Mouse (Mus musculus): ENCODE results near the gene Cdkl4. TPM values are rescaled to one million over a fixed set of nuclear protein-coding genes. Genes with fewer than 3 reads are reported as not detected.
"Not testable (repeated sequence)": the region's sequence is repeated elsewhere in the genome, so short reads cannot be mapped to it uniquely, and the experiment has no call there.

Gene Cdkl4
- polyA plus RNA-seq, 1 experiment from 2014 or later = 1.5 TPM

DNA sequence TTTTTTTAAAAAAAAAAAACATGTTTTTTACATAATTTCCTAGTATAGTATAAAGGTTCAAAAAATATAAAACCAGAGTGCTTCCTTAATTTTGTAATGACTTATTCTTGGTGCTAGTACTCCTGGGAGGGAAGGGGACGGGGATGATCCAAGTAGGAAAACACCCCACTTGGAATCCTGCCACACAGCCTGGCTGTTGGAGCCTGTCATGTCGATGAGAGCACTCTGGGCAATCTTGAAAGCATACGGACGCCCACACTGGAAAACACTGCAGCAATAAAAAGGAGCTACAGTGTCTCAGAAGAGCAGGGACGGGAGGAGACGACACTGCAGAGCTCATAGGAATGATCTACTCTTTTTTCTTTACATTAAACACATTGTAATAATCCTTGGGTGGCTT lies 42.0 kb downstream of the Cdkl4 start:
- no peak overlapping the region for H3K4me3 ChIP-seq
- H3K4me1 ChIP-seq = no peaks in the 10 kb centered on the region
- H3K9ac ChIP-seq = no peak overlapping the region
- no peaks in the 10 kb centered on the region for H3K9me3 ChIP-seq (replicated peaks)
- H3K36me3 ChIP-seq (ENCODE audit: poor library complexity, severe bottlenecking) = no peaks in the 10 kb centered on the region
- no peak overlapping the region for H3K4me2 ChIP-seq
- WGBS = 75% methylated on average over 6 of the region's 6 CpGs
- no peak overlapping the region for H3K27ac ChIP-seq
- no peaks in the 10 kb centered on the region for H3K27me3 ChIP-seq
- no peak for ATAC-seq

GRCm38 (mm10) chr17:80531351-80531750 lies 46.3 kb downstream of the Cdkl4 start:
- H3K9ac ChIP-seq; H3K9me3 ChIP-seq (replicated peaks); H3K4me2 ChIP-seq; H3K36me3 ChIP-seq (ENCODE audit: poor library complexity, severe bottlenecking); H3K27ac ChIP-seq; ATAC-seq; H3K4me3 ChIP-seq; H3K27me3 ChIP-seq; H3K4me1 ChIP-seq: not testable (repeated sequence)
- 71% methylated on average over 2 of the region's 2 CpGs for WGBS

- Histone ChIP-seq H3K27me3 (no peaks in the 10 kb centered on the region), H3K4me1 (no peaks in the 10 kb centered on the region), H3K9me3 (replicated peaks) (no peaks in the 10 kb centered on the region), H3K9ac (no peak overlapping the region), H3K4me3 (no peak overlapping the region), H3K36me3 (ENCODE audit: poor library complexity, severe bottlenecking) (no peaks in the 10 kb centered on the region), H3K4me2 (no peak overlapping the region), H3K27ac (no peak overlapping the region)
- no peak for ATAC-seq
- 84% methylated on average over 3 of the region's 3 CpGs for WGBS
Measured at GRCm38 (mm10) chr17:80523231-80523630, 54.4 kb downstream of the Cdkl4 start.

DNA sequence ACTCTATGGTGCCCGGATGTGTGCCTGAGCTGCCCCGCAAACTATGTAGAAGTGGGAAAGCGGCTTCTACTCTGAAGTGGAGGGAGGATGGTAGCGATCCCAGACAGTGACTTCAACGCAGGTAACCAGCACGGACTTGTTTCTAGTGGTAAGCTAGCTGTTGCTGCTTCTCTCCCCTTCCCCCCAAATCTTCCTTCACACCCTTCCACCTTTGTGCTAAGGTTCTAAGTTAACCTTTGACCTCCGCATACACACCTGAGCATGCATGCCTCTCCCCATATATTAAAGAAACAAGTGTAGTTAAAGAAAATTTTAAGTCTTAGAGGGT lies 55.4 kb downstream of the Cdkl4 start:
- Histone ChIP-seq H3K36me3 (ENCODE audit: poor library complexity, severe bottlenecking) (no peaks in the 10 kb centered on the region), H3K4me3 (no peak overlapping the region), H3K9ac (no peak overlapping the region), H3K9me3 (replicated peaks) (no peaks in the 10 kb centered on the region), H3K27ac (no peak overlapping the region), H3K4me1 (no peaks in the 10 kb centered on the region), H3K4me2 (no peak overlapping the region), H3K27me3 (no peaks in the 10 kb centered on the region)
- no peak for ATAC-seq
- WGBS = 30% methylated on average over 7 of the region's 7 CpGs

- no peak overlapping the region for H3K4me3 ChIP-seq
- no peak for ATAC-seq
- H3K4me2 ChIP-seq = no peak overlapping the region
- H3K36me3 ChIP-seq (ENCODE audit: poor library complexity, severe bottlenecking) = no peaks in the 10 kb centered on the region
- WGBS = 7% methylated on average over 4 of the region's 4 CpGs
- H3K27ac ChIP-seq = no peak overlapping the region
- no peak overlapping the region for H3K9ac ChIP-seq
- H3K9me3 ChIP-seq (replicated peaks) = no peaks in the 10 kb centered on the region
- H3K27me3 ChIP-seq = no peaks in the 10 kb centered on the region
- no peaks in the 10 kb centered on the region for H3K4me1 ChIP-seq
Measured at GRCm38 (mm10) chr17:80521521-80522228, 55.9 kb downstream of the Cdkl4 start.

- Histone ChIP-seq H3K4me2 (no peak overlapping the region), H3K4me3 (no peak overlapping the region)
- 80% methylated on average over 8 of the region's 8 CpGs for WGBS
Measured at GRCm38 (mm10) chr17:80520537-80520936, 57.1 kb downstream of the Cdkl4 start.

DNA sequence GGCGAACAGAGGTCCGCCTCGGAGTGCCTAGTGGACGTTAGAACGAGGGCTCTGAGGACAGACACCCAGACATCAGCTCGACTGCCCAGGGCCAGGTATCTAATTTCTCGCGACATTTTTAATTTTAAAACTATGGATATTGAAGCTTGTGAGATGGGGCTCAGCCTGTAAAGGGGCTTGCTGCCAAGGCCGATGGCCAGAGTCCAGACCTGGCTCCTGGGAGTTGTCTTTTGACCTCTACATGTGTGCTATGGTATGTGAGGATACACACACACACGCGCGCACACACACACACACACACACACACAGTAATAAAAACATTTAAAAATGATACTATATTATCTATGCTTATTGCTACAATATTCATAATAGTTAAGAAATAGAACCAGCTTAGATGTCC lies 58.8 kb downstream of the Cdkl4 start:
- WGBS = 95% methylated on average over 12 of the region's 12 CpGs
- no peak overlapping the region for H3K9ac ChIP-seq
- ATAC-seq = no peak

More at GRCm38 (mm10) chr17:80520537-80520936, 57.1 kb downstream of the Cdkl4 start:
- Histone ChIP-seq H3K36me3 (ENCODE audit: poor library complexity, severe bottlenecking) (no peaks in the 10 kb centered on the region), H3K27ac (no peak overlapping the region), H3K27me3 (no peaks in the 10 kb centered on the region), H3K9ac (no peak overlapping the region), H3K4me1 (no peaks in the 10 kb centered on the region), H3K9me3 (replicated peaks) (no peaks in the 10 kb centered on the region)
- ATAC-seq = no peak

DNA sequence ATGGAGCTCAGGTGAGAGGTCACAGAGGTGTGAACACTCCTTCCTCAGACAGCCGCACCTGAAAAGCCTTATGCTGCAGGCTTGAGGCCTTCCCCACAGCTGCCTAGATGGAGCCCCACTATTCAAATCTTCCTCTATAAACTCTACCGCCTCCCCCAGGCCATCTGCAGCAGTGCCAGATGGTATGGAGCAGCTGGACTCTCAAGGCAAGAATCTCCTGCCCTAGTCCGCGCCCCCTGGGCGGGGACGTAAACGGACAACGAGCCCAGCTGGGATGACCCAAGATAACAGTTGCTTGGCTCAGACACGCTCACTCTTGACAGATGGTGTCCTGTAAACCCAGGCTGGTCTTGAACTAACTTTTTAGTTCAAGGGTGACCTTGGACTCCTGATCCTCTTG lies 60.4 kb downstream of the Cdkl4 start:
- H3K4me1 ChIP-seq = no peaks in the 10 kb centered on the region
- H3K27me3 ChIP-seq = no peaks in the 10 kb centered on the region
- H3K27ac ChIP-seq = no peak overlapping the region
- H3K9me3 ChIP-seq (replicated peaks) = no peaks in the 10 kb centered on the region
- H3K36me3 ChIP-seq (ENCODE audit: poor library complexity, severe bottlenecking) = no peaks in the 10 kb centered on the region
- 86% methylated on average over 9 of the region's 9 CpGs for WGBS
- H3K4me3 ChIP-seq = no peak overlapping the region
- no peak for ATAC-seq
- no peak overlapping the region for H3K4me2 ChIP-seq
- no peak overlapping the region for H3K9ac ChIP-seq

More for the DNA sequence above, 58.8 kb downstream of the Cdkl4 start:
- no peaks in the 10 kb centered on the region for H3K27me3 ChIP-seq
- H3K9me3 ChIP-seq (replicated peaks) = no peaks in the 10 kb centered on the region
- no peaks in the 10 kb centered on the region for H3K36me3 ChIP-seq (ENCODE audit: poor library complexity, severe bottlenecking)
- no peaks in the 10 kb centered on the region for H3K4me1 ChIP-seq
- no peak overlapping the region for H3K4me2 ChIP-seq
- no peak overlapping the region for H3K27ac ChIP-seq
- H3K4me3 ChIP-seq = no peak overlapping the region

- 91% methylated on average over 9 of the region's 9 CpGs for WGBS
- ATAC-seq = no peak
- no peaks in the 10 kb centered on the region for H3K9me3 ChIP-seq (replicated peaks)
- no peak overlapping the region for H3K4me3 ChIP-seq
- no peaks in the 10 kb centered on the region for H3K4me1 ChIP-seq
- H3K27me3 ChIP-seq = no peaks in the 10 kb centered on the region
- no peak overlapping the region for H3K4me2 ChIP-seq
- no peaks in the 10 kb centered on the region for H3K36me3 ChIP-seq (ENCODE audit: poor library complexity, severe bottlenecking)
- no peak overlapping the region for H3K27ac ChIP-seq
- H3K9ac ChIP-seq = no peak overlapping the region
Measured at GRCm38 (mm10) chr17:80515956-80516355, 61.7 kb downstream of the Cdkl4 start.

GRCm38 (mm10) chr17:80515513-80515912 lies 62.1 kb downstream of the Cdkl4 start:
- no peaks in the 10 kb centered on the region for H3K36me3 ChIP-seq (ENCODE audit: poor library complexity, severe bottlenecking)
- H3K9ac ChIP-seq = no peak overlapping the region
- 92% methylated on average over 7 of the region's 7 CpGs for WGBS
- H3K4me3 ChIP-seq = no peak overlapping the region
- ATAC-seq = no peak
- H3K27ac ChIP-seq = no peak overlapping the region
- no peak overlapping the region for H3K4me2 ChIP-seq
- H3K27me3 ChIP-seq = no peaks in the 10 kb centered on the region
- no peaks in the 10 kb centered on the region for H3K9me3 ChIP-seq (replicated peaks)
- H3K4me1 ChIP-seq = no peaks in the 10 kb centered on the region

GRCm38 (mm10) chr17:80513766-80514165 lies 63.8 kb downstream of the Cdkl4 start:
- no peaks in the 10 kb centered on the region for H3K27me3 ChIP-seq
- H3K4me3 ChIP-seq = no peak overlapping the region
- H3K36me3 ChIP-seq (ENCODE audit: poor library complexity, severe bottlenecking) = no peaks in the 10 kb centered on the region
- H3K4me2 ChIP-seq = no peak overlapping the region
- H3K27ac ChIP-seq = no peak overlapping the region
- H3K4me1 ChIP-seq = no peaks in the 10 kb centered on the region
- 90% methylated on average over 8 of the region's 8 CpGs for WGBS
- H3K9me3 ChIP-seq (replicated peaks) = no peaks in the 10 kb centered on the region
- ATAC-seq = no peak
- H3K9ac ChIP-seq = no peak overlapping the region

DNA sequence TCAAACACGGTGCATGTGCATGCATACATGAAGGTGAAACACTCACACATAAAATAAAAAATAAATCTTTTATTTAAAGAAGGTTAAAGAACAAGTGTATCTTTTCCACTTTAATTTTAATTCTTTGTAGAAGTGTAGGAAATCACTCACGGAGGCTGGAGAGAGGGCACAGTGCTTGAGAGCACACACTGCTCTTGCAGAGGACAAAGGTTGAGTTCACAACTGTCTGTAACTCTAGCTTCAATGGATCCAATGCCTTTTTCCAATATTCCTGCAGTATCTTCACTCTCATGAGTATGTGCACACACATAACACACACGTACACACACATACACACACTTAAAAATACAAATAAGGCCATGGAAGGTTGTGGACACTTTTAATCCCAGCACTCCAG lies 67.2 kb downstream of the Cdkl4 start:
- Histone ChIP-seq H3K27ac (no peak overlapping the region), H3K4me3 (no peak overlapping the region), H3K36me3 (ENCODE audit: poor library complexity, severe bottlenecking) (no peaks in the 10 kb centered on the region), H3K9me3 (replicated peaks) (no peaks in the 10 kb centered on the region), H3K9ac (no peak overlapping the region), H3K4me1 (no peaks in the 10 kb centered on the region), H3K27me3 (no peaks in the 10 kb centered on the region), H3K4me2 (no peak overlapping the region)
- ATAC-seq = no peak
- WGBS = 88% methylated on average over 3 of the region's 3 CpGs

All from forebrain, embryonic 13.5 days (tissue).